Mouse (Mus musculus) heart, postnatal 0 days (tissue): Measurements from ENCODE around the gene Filip1l. TPM values are rescaled to one million over a fixed set of nuclear protein-coding genes. Genes with fewer than 3 reads are reported as not detected.
A peak's percentile ranks its signal among the peaks of the same experiment; 100 is the strongest.

Source experiments
- ATAC-seq: fragments of 200-750 bp; cut with Nextera tagmentation; 2 replicates; pipeline ENCODE4 v1.8.0; 2017; ENCODE audit warnings: low read depth, moderate number of reproducible peaks, moderate library complexity; ENCODE audit not compliant: insufficient read depth
- DNase-seq: peaks from one replicate; pipeline ENCODE4 v3.0.0-alpha.2; 2016; ENCODE audit warnings: low spot score
- H3K27ac ChIP-seq: fragments of 300-500 bp; sonication (generic); 2 replicates; pipeline ENCODE4 v1.5.1; 2014; ENCODE audit warnings: low read depth, mild to moderate bottlenecking
- H3K27me3 ChIP-seq: fragments of 300-500 bp; sonication (generic); 2 replicates; pipeline ENCODE4 v1.6.1; 2014; ENCODE audit warnings: low read length, mixed read lengths; ENCODE audit not compliant: control insufficient read depth, insufficient read depth
- H3K36me3 ChIP-seq: fragments of 300-500 bp; sonication (generic); replicated peaks from 2 replicates; pipeline ENCODE4 v1.6.1; 2014; ENCODE audit warnings: low read length, mixed read lengths; ENCODE audit not compliant: control insufficient read depth, insufficient read depth
- H3K4me1 ChIP-seq: fragments of 300-500 bp; sonication (generic); 2 replicates; pipeline ENCODE4 v1.6.1; 2014; ENCODE audit warnings: antibody characterized with exemption; ENCODE audit not compliant: control insufficient read depth, insufficient read depth
- H3K4me2 ChIP-seq: fragments of 300-500 bp; sonication (generic); 2 replicates; pipeline ENCODE4 v1.6.1; 2014; ENCODE audit warnings: low read depth, mild to moderate bottlenecking, low read length, moderate library complexity
- H3K4me3 ChIP-seq: fragments of 300-500 bp; sonication (generic); 2 replicates; pipeline ENCODE4 v1.5.1; 2014; ENCODE audit warnings: low read depth, low read length
- H3K9ac ChIP-seq: fragments of 300-500 bp; sonication (generic); replicated peaks from 2 replicates; pipeline ENCODE4 v1.6.1; 2014; ENCODE audit warnings: low read depth, low read length, mixed read lengths
- H3K9me3 ChIP-seq: fragments of 300-500 bp; sonication (generic); replicated peaks from 2 replicates; pipeline ENCODE4 v1.6.1; 2016; ENCODE audit warnings: low read length; ENCODE audit not compliant: control insufficient read depth
- CTCF ChIP-seq: IDR thresholded peaks from 2 replicates; pipeline ENCODE4 v1.5.1; 2016; ENCODE audit warnings: antibody characterized with exemption, control low read depth, low read depth
- EP300 ChIP-seq: IDR thresholded peaks from 2 replicates; pipeline ENCODE4 v1.6.1; 2016; ENCODE audit warnings: antibody characterized with exemption, low read depth
- WGBS: fragments of 180-500 bp; shearing (Covaris S2); extraction: QIAGEN DNeasy Blood & Tissue Kit; methylation state at CpG from one replicate; pipeline ENCODE4 v1.1.7; 2014; 5-methylcytosine and 5-hydroxymethylcytosine counted together
- polyA plus RNA-seq: library from polyadenylated mRNA; unstranded; fragments of >200 nt; fragmentation: Nextera tagmentation; extraction: Ambion mirVana; gene quantifications from 2 replicates; pipeline ENCODE4 v1.2.1, GENCODE M21; 2015
- total RNA-seq: library from RNA; depleted of rRNA; stranded (reverse); fragments of >200 nt; gene quantifications from 2 replicates; pipeline ENCODE4 v1.2.3, GENCODE M21; 2014; ENCODE audit warnings: low replicate concordance

Filip1l gene
- total and polyA plus RNA-seq, 2 experiments from 2014 or later = 14.1 to 26.0 TPM

GRCm38 (mm10) chr16:57420773-57421556 is 68.1 kb downstream of the Filip1l start:
- Histone ChIP-seq H3K4me3 (no peak overlapping the region), H3K9ac (no peak overlapping the region), H3K36me3 (no peaks in the 10 kb centered on the region), H3K4me2 (no peak overlapping the region), H3K27ac (peak overlapping the region; percentile 76), H3K9me3 (no peaks in the 10 kb centered on the region), H3K4me1 (peaks cover 9% of the 10 kb centered on the region; the same call in 1 of the 2 replicates), H3K27me3 (no peaks in the 10 kb centered on the region)
- ATAC-seq = peak; percentile 45
- 40% methylated on average over 8 of the region's 8 CpGs for WGBS
- peak; percentile 89 for TF ChIP-seq EP300
- no peak for TF ChIP-seq CTCF
- DNase-seq = peak; percentile 75

GRCm38 (mm10) chr16:57421680-57422417 is 69.0 kb downstream of the Filip1l start:
- ATAC-seq (no peak), DNase-seq (no peak)
- H3K9me3 ChIP-seq = no peaks in the 10 kb centered on the region
- H3K4me2 ChIP-seq = no peak overlapping the region
- peaks cover 9% of the 10 kb centered on the region; the same call in 1 of the 2 replicates for H3K4me1 ChIP-seq
- no peaks in the 10 kb centered on the region for H3K27me3 ChIP-seq
- no peak overlapping the region for H3K9ac ChIP-seq
- WGBS = 87% methylated on average over 7 of the region's 7 CpGs
- no peak overlapping the region for H3K4me3 ChIP-seq
- H3K27ac ChIP-seq = peak overlapping the region; percentile 76
- no peaks in the 10 kb centered on the region for H3K36me3 ChIP-seq
- TF ChIP-seq CTCF (no peak), EP300 (no peak)

- no peaks in the 10 kb centered on the region for H3K9me3 ChIP-seq
- ATAC-seq = no peak
- H3K4me1 ChIP-seq = peaks cover 14% of the 10 kb centered on the region
- DNase-seq = no peak
- no peak overlapping the region for H3K27ac ChIP-seq
- no peaks in the 10 kb centered on the region for H3K27me3 ChIP-seq
- no peak overlapping the region for H3K4me3 ChIP-seq
- no peaks in the 10 kb centered on the region for H3K36me3 ChIP-seq
- no peak for TF ChIP-seq EP300
- no peak overlapping the region for H3K4me2 ChIP-seq
- H3K9ac ChIP-seq = no peak overlapping the region
- 62% methylated on average over 6 of the region's 6 CpGs for WGBS
These were observed 70.3 kb downstream of the Filip1l start for GRCm38 (mm10) chr16:57423001-57423800.

GRCm38 (mm10) chr16:57426680-57427079 is 73.8 kb downstream of the Filip1l start:
- Histone ChIP-seq H3K27me3 (no peaks in the 10 kb centered on the region), H3K27ac (no peak overlapping the region), H3K36me3 (no peaks in the 10 kb centered on the region), H3K4me2 (no peak overlapping the region), H3K4me3 (no peak overlapping the region), H3K9me3 (no peaks in the 10 kb centered on the region), H3K9ac (no peak overlapping the region), H3K4me1 (peaks cover 13% of the 10 kb centered on the region)
- no peak for TF ChIP-seq EP300
- no peak for TF ChIP-seq CTCF
- DNase-seq = no peak
- 71% methylated on average over 10 of the region's 10 CpGs for WGBS
- no peak for ATAC-seq

- ATAC-seq (peak; percentile 67), DNase-seq (peak; percentile 23)
- Histone ChIP-seq H3K9me3 (no peaks in the 10 kb centered on the region), H3K4me2 (no peak overlapping the region), H3K36me3 (no peaks in the 10 kb centered on the region), H3K4me1 (peaks cover 12% of the 10 kb centered on the region), H3K27me3 (no peaks in the 10 kb centered on the region), H3K4me3 (no peak overlapping the region), H3K27ac (peak overlapping the region; percentile 52), H3K9ac (no peak overlapping the region)
- WGBS = 55% methylated on average over 7 of the region's 7 CpGs
- TF ChIP-seq EP300 = no peak
- TF ChIP-seq CTCF = no peak
These were observed 74.8 kb downstream of the Filip1l start for GRCm38 (mm10) chr16:57427516-57428285.
